Mouse (Mus musculus): Measurements from ENCODE around the gene Tubgcp2. TPM values are rescaled to one million over a fixed set of nuclear protein-coding genes. Genes with fewer than 3 reads are reported as not detected.

Gene Tubgcp2
- polyA plus RNA-seq, 1 experiment from 2014 or later: 70.1 TPM

DNA sequence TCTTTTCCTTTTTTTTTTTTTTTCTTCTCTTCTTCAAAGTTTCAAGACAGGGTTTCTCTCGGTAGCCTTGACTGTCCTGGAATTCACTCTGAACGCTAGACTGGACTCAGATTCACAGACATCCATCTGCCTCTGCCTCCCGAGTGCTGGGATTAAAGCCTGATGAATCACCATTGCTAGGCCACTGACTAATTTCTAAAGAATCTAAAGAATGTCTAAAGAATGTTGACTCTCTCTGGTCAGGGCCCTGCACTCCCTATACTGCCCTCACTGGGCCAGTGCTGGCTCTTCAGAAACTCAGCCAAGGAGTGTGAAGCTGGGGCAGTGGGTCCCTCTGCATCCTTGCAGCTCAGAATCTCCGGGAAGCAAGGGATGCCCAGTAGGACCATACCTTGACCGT, 61.0 kb downstream of the Tubgcp2 start:
- WGBS: 53% methylated on average over 5 of the region's 5 CpGs
- ATAC-seq (ENCODE audit: insufficient number of reproducible peaks, insufficient read depth, low FRiP score, low TSS enrichment, low read depth): no peak
- Histone ChIP-seq H3K27ac (no peak overlapping the region), H3K9me3 (no peaks in the 10 kb centered on the region), H3K27me3 (no peaks in the 10 kb centered on the region), H3K4me2 (no peak overlapping the region), H3K9ac (no peak overlapping the region), H3K4me1 (peaks cover 12% of the 10 kb centered on the region), H3K4me3 (no peak overlapping the region), H3K36me3 (no peaks in the 10 kb centered on the region)

GRCm38 (mm10) chr7:139974307-139974706, 62.2 kb downstream of the Tubgcp2 start:
- no peaks in the 10 kb centered on the region for H3K27me3 ChIP-seq
- ATAC-seq (ENCODE audit: insufficient number of reproducible peaks, insufficient read depth, low FRiP score, low TSS enrichment, low read depth): no peak
- no peak overlapping the region for H3K9ac ChIP-seq
- no peaks in the 10 kb centered on the region for H3K36me3 ChIP-seq
- H3K4me1 ChIP-seq: peaks cover 20% of the 10 kb centered on the region
- no peaks in the 10 kb centered on the region for H3K9me3 ChIP-seq
- WGBS: 88% methylated on average over 10 of the region's 10 CpGs
- H3K27ac ChIP-seq: no peak overlapping the region
- no peak overlapping the region for H3K4me3 ChIP-seq
- H3K4me2 ChIP-seq: no peak overlapping the region

DNA sequence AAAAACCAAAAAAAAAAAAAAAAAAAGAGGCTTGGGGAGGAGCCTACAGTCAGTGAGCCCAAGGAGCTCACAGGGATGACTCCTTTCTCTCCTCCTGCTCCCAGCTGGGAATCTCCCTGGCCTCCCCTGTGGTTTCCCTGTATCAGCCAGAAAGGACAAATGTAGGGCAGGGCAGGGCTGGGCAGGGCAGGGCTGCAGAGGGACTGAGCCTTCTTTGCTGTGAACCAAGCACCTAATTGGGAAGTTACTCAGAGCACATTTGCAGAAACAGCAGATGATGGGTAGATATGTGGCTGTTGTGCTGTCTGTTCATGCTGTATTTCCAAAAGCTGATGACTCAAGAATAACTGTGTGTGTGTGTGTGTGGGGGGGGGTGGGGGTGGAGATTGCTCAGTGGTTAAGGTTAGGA, 63.5 kb downstream of the Tubgcp2 start:
- no peak overlapping the region for H3K27ac ChIP-seq
- H3K9me3 ChIP-seq: no peaks in the 10 kb centered on the region
- no peak for ATAC-seq (ENCODE audit: insufficient number of reproducible peaks, insufficient read depth, low FRiP score, low TSS enrichment, low read depth)
- no peak overlapping the region for H3K4me3 ChIP-seq
- no peak overlapping the region for H3K4me2 ChIP-seq
- H3K4me1 ChIP-seq: peaks cover 10% of the 10 kb centered on the region
- H3K36me3 ChIP-seq: no peaks in the 10 kb centered on the region
- H3K27me3 ChIP-seq: no peaks in the 10 kb centered on the region
- H3K9ac ChIP-seq: no peak overlapping the region

DNA sequence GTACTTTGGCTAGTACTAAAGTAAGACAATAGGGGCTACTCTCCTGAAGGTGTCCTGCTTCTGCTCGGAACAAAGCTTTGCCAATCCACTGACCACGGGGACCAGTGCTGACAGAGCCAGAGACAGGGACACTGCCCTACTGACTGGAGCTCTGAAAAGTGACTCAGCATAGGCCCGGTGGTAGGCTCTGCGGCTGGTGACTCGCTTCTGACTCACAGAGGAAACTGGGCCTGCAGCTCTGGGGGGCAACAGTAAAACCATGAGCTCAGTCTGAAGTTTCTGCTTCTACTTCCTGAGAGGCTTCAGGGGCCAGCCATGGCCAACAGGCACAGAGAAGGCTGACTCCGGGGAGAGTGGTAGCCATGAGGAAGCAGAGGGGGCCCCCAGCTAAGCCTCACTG, 65.0 kb downstream of the Tubgcp2 start:
- H3K4me1 ChIP-seq: peaks cover 9% of the 10 kb centered on the region
- H3K27me3 ChIP-seq: no peaks in the 10 kb centered on the region
- H3K36me3 ChIP-seq: no peaks in the 10 kb centered on the region
- ATAC-seq (ENCODE audit: insufficient number of reproducible peaks, insufficient read depth, low FRiP score, low TSS enrichment, low read depth): no peak
- H3K9ac ChIP-seq: no peak overlapping the region
- H3K27ac ChIP-seq: no peak overlapping the region
- H3K9me3 ChIP-seq: no peaks in the 10 kb centered on the region
- WGBS: 72% methylated on average over 6 of the region's 6 CpGs
- H3K4me3 ChIP-seq: no peak overlapping the region
- no peak overlapping the region for H3K4me2 ChIP-seq

DNA sequence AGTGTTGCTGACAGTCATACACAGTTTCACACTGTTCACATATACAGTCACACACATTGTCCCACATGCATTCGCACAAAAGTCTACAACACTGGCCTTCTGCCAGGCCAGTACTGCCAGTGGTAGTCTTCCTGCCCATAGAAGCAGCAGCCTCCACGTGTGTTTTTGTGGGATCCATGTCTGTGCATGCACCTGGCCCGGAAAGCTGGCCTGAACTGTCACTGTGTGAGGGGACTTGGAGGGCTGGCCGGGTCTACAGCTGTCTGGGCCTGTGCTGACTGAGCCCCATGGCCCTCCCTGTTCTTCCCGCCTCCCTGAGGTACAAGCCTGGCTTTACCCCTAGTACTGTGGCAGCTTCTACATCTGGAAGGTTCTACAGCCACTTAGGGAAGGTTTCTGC, 65.5 kb downstream of the Tubgcp2 start:
- no peaks in the 10 kb centered on the region for H3K9me3 ChIP-seq
- no peaks in the 10 kb centered on the region for H3K27me3 ChIP-seq
- H3K36me3 ChIP-seq: no peaks in the 10 kb centered on the region
- no peak for ATAC-seq (ENCODE audit: insufficient number of reproducible peaks, insufficient read depth, low FRiP score, low TSS enrichment, low read depth)
- peaks cover 9% of the 10 kb centered on the region for H3K4me1 ChIP-seq
- 72% methylated on average over 5 of the region's 5 CpGs for WGBS
- H3K4me3 ChIP-seq: no peak overlapping the region
- H3K9ac ChIP-seq: no peak overlapping the region
- no peak overlapping the region for H3K27ac ChIP-seq
- H3K4me2 ChIP-seq: no peak overlapping the region

- Histone ChIP-seq H3K27me3 (no peaks in the 10 kb centered on the region), H3K4me2 (no peak overlapping the region), H3K4me3 (no peak overlapping the region), H3K27ac (0 out of 2 replicates have a peak overlapping the region, but pooled peaks have one; percentile 41), H3K36me3 (no peaks in the 10 kb centered on the region), H3K9me3 (no peaks in the 10 kb centered on the region), H3K9ac (no peak overlapping the region), H3K4me1 (peaks cover 9% of the 10 kb centered on the region)
- 69% methylated on average over 10 of the region's 10 CpGs for WGBS
- ATAC-seq (ENCODE audit: insufficient number of reproducible peaks, insufficient read depth, low FRiP score, low TSS enrichment, low read depth): 0 out of 2 replicates have a peak, but pooled peaks have one; percentile 13
These were observed 66.1 kb downstream of the Tubgcp2 start for GRCm38 (mm10) chr7:139970216-139970919.

DNA sequence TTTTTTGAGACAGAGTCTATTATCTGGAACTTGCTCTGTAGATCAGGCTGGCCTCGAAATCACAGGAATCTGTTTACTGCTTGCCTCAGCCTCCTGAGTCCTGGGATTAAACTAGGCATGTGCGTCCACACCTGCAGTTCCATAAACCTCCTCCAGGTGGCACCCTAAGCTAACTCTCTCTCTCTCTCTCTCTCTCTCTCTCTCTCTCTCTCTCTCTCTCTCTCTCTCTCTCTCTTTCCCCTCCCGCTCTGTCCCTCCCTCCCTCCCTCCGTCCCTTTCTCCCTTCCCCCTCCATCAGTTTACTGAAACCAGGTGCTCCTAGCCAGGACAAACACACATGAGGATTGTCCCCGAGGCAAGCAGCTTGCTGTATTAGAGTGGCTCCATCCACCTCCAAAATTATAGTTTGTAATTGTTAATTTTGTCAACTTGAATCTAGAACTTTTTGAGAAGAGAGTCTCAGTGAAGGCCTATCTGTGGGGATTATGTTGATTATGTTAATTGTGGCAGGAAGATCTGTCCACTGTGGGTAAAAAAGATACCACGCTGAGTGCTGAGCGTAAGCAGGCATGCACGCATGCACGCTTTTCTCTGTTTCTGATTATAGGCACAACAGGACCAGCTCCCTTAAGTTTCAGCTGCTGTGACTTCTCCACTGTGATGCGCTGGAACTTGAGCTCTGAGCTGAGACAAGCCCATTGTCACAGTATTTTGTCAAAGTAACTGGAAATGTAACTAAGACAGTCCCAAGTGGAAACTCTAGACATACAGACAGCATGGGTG, 66.9 kb downstream of the Tubgcp2 start:
- 12% methylated on average over 9 of the region's 10 CpGs for WGBS
- peak overlapping the region; percentile 27; the same call in 1 of the 2 replicates for H3K4me2 ChIP-seq
- H3K27me3 ChIP-seq: no peaks in the 10 kb centered on the region
- ATAC-seq (ENCODE audit: insufficient number of reproducible peaks, insufficient read depth, low FRiP score, low TSS enrichment, low read depth): no peak
- peaks cover 9% of the 10 kb centered on the region for H3K4me1 ChIP-seq
- H3K9me3 ChIP-seq: no peaks in the 10 kb centered on the region
- H3K27ac ChIP-seq: 0 out of 2 replicates have a peak overlapping the region, but pooled peaks have one; percentile 41
- no peaks in the 10 kb centered on the region for H3K36me3 ChIP-seq
- no peak overlapping the region for H3K4me3 ChIP-seq
- no peak overlapping the region for H3K9ac ChIP-seq

DNA sequence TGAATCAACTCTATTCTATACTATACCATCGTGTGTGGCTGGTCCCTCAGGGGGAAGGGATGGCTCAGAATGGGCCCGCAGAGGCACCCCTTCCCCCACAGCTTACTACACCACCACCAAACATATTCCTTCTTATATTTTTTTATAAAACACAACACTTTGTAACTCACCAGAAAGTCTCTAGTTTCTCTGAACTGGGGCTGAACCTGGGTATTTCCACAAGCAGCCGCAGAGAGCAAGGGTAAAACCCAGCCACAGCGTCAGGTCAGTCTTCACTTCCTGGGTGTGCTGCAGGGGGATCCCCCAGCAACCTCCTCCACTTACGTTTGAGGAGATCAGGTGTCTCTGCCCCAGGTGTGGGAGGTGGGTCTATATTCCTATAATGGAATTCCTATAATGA, 68.0 kb downstream of the Tubgcp2 start:
- H3K4me2 ChIP-seq: no peak overlapping the region
- H3K27ac ChIP-seq: no peak overlapping the region
- no peak overlapping the region for H3K9ac ChIP-seq
- no peaks in the 10 kb centered on the region for H3K9me3 ChIP-seq
- no peaks in the 10 kb centered on the region for H3K36me3 ChIP-seq
- H3K27me3 ChIP-seq: no peaks in the 10 kb centered on the region
- WGBS: 37% methylated on average over 5 of the region's 5 CpGs
- no peak for ATAC-seq (ENCODE audit: insufficient number of reproducible peaks, insufficient read depth, low FRiP score, low TSS enrichment, low read depth)
- no peak overlapping the region for H3K4me3 ChIP-seq
- peaks cover 9% of the 10 kb centered on the region for H3K4me1 ChIP-seq

- WGBS: 13% methylated on average over 4 of the region's 4 CpGs
- H3K36me3 ChIP-seq: no peaks in the 10 kb centered on the region
- H3K4me2 ChIP-seq: no peak overlapping the region
These were observed 69.3 kb downstream of the Tubgcp2 start for GRCm38 (mm10) chr7:139967175-139967574.

GRCm38 (mm10) chr7:139963814-139964213, 72.7 kb downstream of the Tubgcp2 start:
- Histone ChIP-seq H3K27ac (no peak overlapping the region), H3K4me1 (no peaks in the 10 kb centered on the region), H3K4me3 (no peak overlapping the region), H3K9ac (no peak overlapping the region), H3K36me3 (no peaks in the 10 kb centered on the region), H3K4me2 (no peak overlapping the region), H3K9me3 (no peaks in the 10 kb centered on the region), H3K27me3 (peaks cover 3% of the 10 kb centered on the region; the same call in 1 of the 2 replicates)
- 57% methylated on average over 4 of the region's 4 CpGs for WGBS
- ATAC-seq (ENCODE audit: insufficient number of reproducible peaks, insufficient read depth, low FRiP score, low TSS enrichment, low read depth): no peak

More at GRCm38 (mm10) chr7:139967175-139967574, 69.3 kb downstream of the Tubgcp2 start:
- no peak for ATAC-seq (ENCODE audit: insufficient number of reproducible peaks, insufficient read depth, low FRiP score, low TSS enrichment, low read depth)
- no peak overlapping the region for H3K4me3 ChIP-seq
- H3K27ac ChIP-seq: no peak overlapping the region
- H3K27me3 ChIP-seq: no peaks in the 10 kb centered on the region
- no peaks in the 10 kb centered on the region for H3K9me3 ChIP-seq
- peaks cover 9% of the 10 kb centered on the region for H3K4me1 ChIP-seq
- no peak overlapping the region for H3K9ac ChIP-seq

GRCm38 (mm10) chr7:139961141-139961540, 75.3 kb downstream of the Tubgcp2 start:
- H3K9ac ChIP-seq: no peak overlapping the region
- no peak for ATAC-seq (ENCODE audit: insufficient number of reproducible peaks, insufficient read depth, low FRiP score, low TSS enrichment, low read depth)
- no peaks in the 10 kb centered on the region for H3K4me1 ChIP-seq
- H3K4me2 ChIP-seq: no peak overlapping the region
- no peak overlapping the region for H3K27ac ChIP-seq
- peaks cover 13% of the 10 kb centered on the region for H3K27me3 ChIP-seq
- H3K36me3 ChIP-seq: no peaks in the 10 kb centered on the region
- H3K4me3 ChIP-seq: no peak overlapping the region
- WGBS: 88% methylated on average over 10 of the region's 10 CpGs
- no peaks in the 10 kb centered on the region for H3K9me3 ChIP-seq

- no peak overlapping the region for H3K4me2 ChIP-seq
- 34% methylated on average over 11 of the region's 11 CpGs for WGBS
- H3K9me3 ChIP-seq: no peaks in the 10 kb centered on the region
- H3K36me3 ChIP-seq: no peaks in the 10 kb centered on the region
- H3K4me3 ChIP-seq: no peak overlapping the region
- no peaks in the 10 kb centered on the region for H3K4me1 ChIP-seq
- H3K9ac ChIP-seq: peak overlapping the region; percentile 32; the same call in 1 of the 2 replicates
- no peak for ATAC-seq (ENCODE audit: insufficient number of reproducible peaks, insufficient read depth, low FRiP score, low TSS enrichment, low read depth)
- H3K27me3 ChIP-seq: peaks cover 13% of the 10 kb centered on the region
- H3K27ac ChIP-seq: no peak overlapping the region
These were observed 78.5 kb downstream of the Tubgcp2 start for GRCm38 (mm10) chr7:139957958-139958357.

Data from embryonic facial prominence, embryonic 13.5 days (tissue).